Mouse (Mus musculus) neural tube, embryonic 15.5 days (tissue): ENCODE results near the gene Foxp1. TPM values are rescaled to one million over a fixed set of nuclear protein-coding genes. Genes with fewer than 3 reads are reported as not detected.

ENCODE experiments used
- ATAC-seq: fragments of 200-750 bp; cut with Nextera tagmentation; 2 replicates; pipeline ENCODE4 v1.8.0; 2017; ENCODE audit warnings: mild to moderate bottlenecking, moderate TSS enrichment, moderate library complexity; ENCODE audit not compliant: low FRiP score
- H3K27ac ChIP-seq: fragments of 300-500 bp; sonication (generic); replicated peaks from 2 replicates; pipeline ENCODE4 v1.5.1; 2015; ENCODE audit warnings: mild to moderate bottlenecking, inconsistent platforms
- H3K27me3 ChIP-seq: fragments of 300-500 bp; sonication (generic); replicated peaks from 2 replicates; pipeline ENCODE4 v1.6.1; 2015; ENCODE audit warnings: inconsistent platforms
- H3K36me3 ChIP-seq: fragments of 300-500 bp; sonication (generic); 2 replicates; pipeline ENCODE4 v1.6.1; 2015; ENCODE audit warnings: inconsistent platforms
- H3K4me1 ChIP-seq: fragments of 300-500 bp; sonication (generic); 2 replicates; pipeline ENCODE4 v1.6.1; 2015; ENCODE audit warnings: inconsistent platforms
- H3K4me2 ChIP-seq: fragments of 300-500 bp; sonication (generic); 2 replicates; pipeline ENCODE4 v1.6.1; 2015; ENCODE audit warnings: inconsistent platforms, mild to moderate bottlenecking, moderate library complexity
- H3K4me3 ChIP-seq: fragments of 300-500 bp; sonication (generic); replicated peaks from 2 replicates; pipeline ENCODE4 v1.5.1; 2015; ENCODE audit warnings: mild to moderate bottlenecking, inconsistent platforms
- H3K9ac ChIP-seq: fragments of 300-500 bp; sonication (generic); replicated peaks from 2 replicates; pipeline ENCODE4 v1.6.1; 2015; ENCODE audit warnings: mild to moderate bottlenecking, inconsistent platforms
- H3K9me3 ChIP-seq: fragments of 300-500 bp; sonication (generic); replicated peaks from 2 replicates; pipeline ENCODE4 v1.6.1; 2016; ENCODE audit warnings: inconsistent platforms
- WGBS: fragments of 180-500 bp; shearing (Covaris S2); methylation state at CpG from one replicate; pipeline ENCODE4 v1.1.7; 2015; ENCODE audit warnings: mixed read lengths; 5-methylcytosine and 5-hydroxymethylcytosine counted together
- polyA plus RNA-seq: library from polyadenylated mRNA; unstranded; fragments of >200 nt; fragmentation: Nextera tagmentation; extraction: Ambion mirVana; gene quantifications from 2 replicates; pipeline ENCODE4 v1.2.1, GENCODE M21; 2015

Foxp1 gene
- polyA plus RNA-seq, 1 experiment from 2014 or later, result 51.0 TPM

DNA sequence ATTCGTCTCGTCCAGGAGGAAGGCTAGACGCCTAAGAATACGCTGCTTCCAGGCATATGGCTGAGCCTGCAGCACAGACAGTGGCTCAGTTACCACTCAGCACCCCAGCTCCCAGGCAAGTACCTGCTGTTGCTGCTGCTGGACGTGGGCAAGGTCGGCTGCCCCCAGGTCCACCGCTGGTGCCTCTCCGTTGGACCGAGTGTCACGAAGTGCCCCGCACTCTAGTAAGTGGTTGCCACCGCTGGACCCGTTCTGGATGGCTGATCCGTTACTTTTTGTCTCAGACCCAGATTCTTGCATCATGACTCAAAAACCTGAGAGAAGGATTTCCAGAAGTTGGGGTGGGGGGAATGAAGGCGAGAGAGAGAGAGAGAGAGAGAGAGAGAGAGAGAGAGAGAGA lies 359.8 kb downstream of the Foxp1 start:
- no peak overlapping the region for H3K27ac ChIP-seq
- H3K36me3 ChIP-seq, result no peaks in the 10 kb centered on the region
- no peaks in the 10 kb centered on the region; the same call in 1 of the 2 replicates for H3K27me3 ChIP-seq
- 90% methylated on average over 15 of the region's 15 CpGs for WGBS
- ATAC-seq, result no peak
- H3K4me2 ChIP-seq, result no peak overlapping the region
- H3K9me3 ChIP-seq, result no peaks in the 10 kb centered on the region
- H3K4me3 ChIP-seq, result no peak overlapping the region
- peaks cover 15% of the 10 kb centered on the region for H3K4me1 ChIP-seq
- H3K9ac ChIP-seq, result no peak overlapping the region

DNA sequence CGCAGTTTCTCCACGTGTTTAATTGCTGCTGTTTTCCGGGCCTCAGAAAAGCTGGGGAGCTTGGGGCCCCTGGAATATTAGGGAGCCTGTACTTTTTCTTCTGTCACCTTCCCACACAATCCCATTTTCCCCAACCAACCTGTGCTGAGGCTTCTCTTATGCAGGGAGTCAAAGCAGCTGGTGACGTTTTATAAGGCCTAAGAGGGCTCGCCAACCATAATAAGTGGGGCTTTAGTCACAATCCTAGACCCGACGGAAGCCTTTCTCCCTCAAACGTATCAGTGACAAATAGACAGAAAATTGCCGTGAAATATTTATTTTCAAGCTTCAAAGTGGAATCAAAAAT lies 362.2 kb downstream of the Foxp1 start:
- H3K9me3 ChIP-seq, result no peaks in the 10 kb centered on the region
- H3K4me1 ChIP-seq, result peaks cover 15% of the 10 kb centered on the region
- peak overlapping the region; percentile 41 for H3K4me2 ChIP-seq
- peak overlapping the region; percentile 51; the same call in 1 of the 2 replicates for H3K27ac ChIP-seq
- H3K9ac ChIP-seq, result no peak overlapping the region
- WGBS, result 47% methylated on average over 9 of the region's 9 CpGs
- no peak overlapping the region for H3K4me3 ChIP-seq
- ATAC-seq, result no peak
- no peaks in the 10 kb centered on the region for H3K27me3 ChIP-seq
- no peaks in the 10 kb centered on the region for H3K36me3 ChIP-seq

DNA sequence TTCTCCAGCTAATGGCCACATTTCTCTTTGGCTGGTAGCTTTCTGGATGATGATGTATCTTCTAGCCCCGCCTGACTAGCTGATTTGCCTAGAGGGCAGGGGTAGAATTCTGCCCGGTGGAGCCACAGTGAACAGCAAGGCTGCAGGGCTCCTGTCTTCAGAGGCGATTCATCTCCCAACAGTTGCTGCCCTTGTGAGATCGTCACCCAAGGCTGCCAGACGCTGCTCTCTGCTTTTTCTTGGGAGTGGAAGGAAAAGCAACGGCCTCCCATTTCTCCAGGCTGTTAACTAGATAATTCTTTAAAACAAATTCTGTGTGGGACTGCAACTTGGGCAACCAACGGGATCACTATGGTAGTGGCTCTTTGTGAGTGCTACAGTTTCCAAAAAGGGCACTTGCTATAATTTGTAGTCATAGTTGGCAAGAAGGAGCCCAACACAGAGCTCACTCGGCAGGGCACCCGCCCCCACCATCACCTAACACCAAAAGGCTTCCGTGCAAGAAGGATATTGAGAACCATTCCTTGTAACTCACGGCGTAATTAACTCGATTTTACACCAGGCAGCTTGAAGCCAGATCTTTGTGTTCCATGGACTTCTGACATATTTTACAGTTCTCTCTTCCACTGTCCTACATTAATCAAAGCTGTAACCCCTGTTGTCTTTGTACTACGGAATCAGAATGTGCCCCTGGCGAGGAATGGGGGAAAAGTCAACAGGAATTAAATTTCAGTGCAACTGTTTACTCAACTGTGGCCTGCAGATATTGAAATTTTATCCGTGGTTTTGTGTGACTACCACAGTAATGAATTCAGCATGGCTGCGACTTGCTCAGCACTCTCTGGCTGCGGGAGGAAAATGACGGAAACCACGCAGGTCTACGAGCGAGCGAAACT lies 362.8 kb downstream of the Foxp1 start:
- Histone ChIP-seq H3K4me1 (peaks cover 15% of the 10 kb centered on the region), H3K9me3 (no peaks in the 10 kb centered on the region), H3K27ac (peak overlapping the region; percentile 63), H3K4me2 (peak overlapping the region; percentile 41), H3K9ac (no peak overlapping the region), H3K27me3 (no peaks in the 10 kb centered on the region), H3K4me3 (no peak overlapping the region), H3K36me3 (no peaks in the 10 kb centered on the region)
- 32% methylated on average over 23 of the region's 23 CpGs for WGBS
- peak; percentile 78 for ATAC-seq

DNA sequence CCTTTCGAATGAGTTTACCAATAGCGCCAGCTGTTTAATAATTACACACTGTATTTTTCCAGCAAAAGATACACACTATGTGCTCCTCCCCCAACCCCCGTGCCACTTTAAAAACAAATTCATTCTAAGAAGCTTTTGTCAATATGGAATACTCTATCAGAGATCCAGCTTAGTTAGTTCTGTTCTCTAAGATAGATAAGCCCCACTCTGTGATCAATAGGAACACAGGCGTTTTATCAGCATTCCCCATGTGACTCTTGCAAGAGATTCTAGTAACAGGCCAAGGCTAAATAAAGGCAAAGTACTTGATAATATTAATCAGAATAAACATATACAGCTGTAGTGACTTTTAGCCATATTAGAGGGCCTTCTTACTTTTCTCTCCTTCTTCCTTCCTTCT lies 368.8 kb downstream of the Foxp1 start:
- Histone ChIP-seq H3K4me2 (no peak overlapping the region), H3K9ac (no peak overlapping the region), H3K4me1 (no peaks in the 10 kb centered on the region), H3K27ac (no peak overlapping the region), H3K27me3 (no peaks in the 10 kb centered on the region), H3K9me3 (no peaks in the 10 kb centered on the region), H3K36me3 (no peaks in the 10 kb centered on the region), H3K4me3 (no peak overlapping the region)
- 90% methylated on average over 4 of the region's 4 CpGs for WGBS
- no peak for ATAC-seq

DNA sequence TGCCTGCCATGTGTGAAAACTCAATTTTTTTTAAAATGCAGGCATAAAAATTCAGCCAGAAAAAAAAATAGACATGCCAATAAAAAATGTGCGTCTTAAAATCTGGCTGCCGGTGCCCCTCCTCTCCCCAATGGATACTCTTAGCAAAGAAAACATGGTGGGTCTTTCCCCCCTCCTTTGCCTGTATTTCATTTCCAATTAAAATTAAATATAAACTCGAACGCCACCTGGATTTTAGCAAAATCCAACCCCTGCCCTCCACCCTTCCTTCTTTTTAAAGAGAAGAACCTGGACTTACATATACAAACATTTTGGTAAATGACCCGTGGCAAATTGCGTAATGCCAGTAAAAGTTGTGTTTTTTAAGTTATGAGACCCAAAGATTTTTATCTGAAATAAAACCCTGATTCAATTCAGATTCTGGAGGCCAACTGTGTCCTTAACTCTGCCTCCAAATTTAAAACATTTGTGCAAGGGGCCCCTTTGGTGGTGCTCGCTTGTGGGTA lies 376.1 kb downstream of the Foxp1 start:
- Histone ChIP-seq H3K4me1 (peaks cover 3% of the 10 kb centered on the region; the same call in 1 of the 2 replicates), H3K36me3 (no peaks in the 10 kb centered on the region), H3K9ac (no peak overlapping the region), H3K4me2 (no peak overlapping the region), H3K27me3 (no peaks in the 10 kb centered on the region), H3K4me3 (no peak overlapping the region), H3K9me3 (no peaks in the 10 kb centered on the region), H3K27ac (no peak overlapping the region)
- 90% methylated on average over 7 of the region's 7 CpGs for WGBS
- ATAC-seq, result no peak

DNA sequence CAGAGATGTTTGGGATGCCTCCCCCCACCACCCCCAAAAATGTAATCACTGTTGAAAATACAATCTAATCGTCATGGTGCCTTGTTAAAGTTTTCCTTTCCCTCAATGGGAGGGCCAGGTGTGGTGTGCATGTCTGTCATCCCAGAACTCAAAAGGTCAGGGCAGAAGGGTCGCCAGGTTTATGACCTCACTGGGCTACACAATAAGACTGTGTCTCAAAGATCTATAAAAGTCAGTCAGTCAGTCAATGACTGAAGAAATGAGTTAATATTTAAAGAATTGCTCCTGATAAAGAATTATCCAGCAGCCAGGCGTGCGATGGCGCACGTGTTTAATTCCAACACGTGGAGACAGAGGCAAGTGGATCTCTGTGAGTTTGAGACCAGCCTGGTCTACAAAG lies 377.5 kb downstream of the Foxp1 start:
- H3K27me3 ChIP-seq, result no peaks in the 10 kb centered on the region

DNA sequence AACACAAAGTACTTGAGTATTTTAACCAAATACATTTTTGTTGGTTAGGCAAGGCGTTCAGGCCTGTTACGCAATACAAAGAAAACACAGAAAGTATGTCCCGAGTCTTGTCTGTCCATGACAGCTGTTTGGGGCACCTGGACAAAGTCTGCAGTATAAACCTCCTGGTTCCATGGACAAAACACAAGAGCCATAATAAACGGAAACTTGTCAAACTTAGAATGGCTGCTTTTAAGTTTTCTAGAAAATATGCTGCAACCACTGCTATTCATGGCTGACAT lies 378.8 kb downstream of the Foxp1 start:
- no peak overlapping the region for H3K4me2 ChIP-seq
- WGBS, result 84% methylated on average over 4 of the region's 4 CpGs

More for the DNA sequence above, 377.5 kb downstream of the Foxp1 start:
- H3K4me1 ChIP-seq, result peaks cover 3% of the 10 kb centered on the region; the same call in 1 of the 2 replicates
- H3K4me2 ChIP-seq, result no peak overlapping the region
- H3K4me3 ChIP-seq, result no peak overlapping the region
- WGBS, result 80% methylated on average over 7 of the region's 7 CpGs
- no peak overlapping the region for H3K27ac ChIP-seq
- no peaks in the 10 kb centered on the region for H3K36me3 ChIP-seq
- H3K9ac ChIP-seq, result no peak overlapping the region
- no peaks in the 10 kb centered on the region for H3K9me3 ChIP-seq
- ATAC-seq, result no peak

DNA sequence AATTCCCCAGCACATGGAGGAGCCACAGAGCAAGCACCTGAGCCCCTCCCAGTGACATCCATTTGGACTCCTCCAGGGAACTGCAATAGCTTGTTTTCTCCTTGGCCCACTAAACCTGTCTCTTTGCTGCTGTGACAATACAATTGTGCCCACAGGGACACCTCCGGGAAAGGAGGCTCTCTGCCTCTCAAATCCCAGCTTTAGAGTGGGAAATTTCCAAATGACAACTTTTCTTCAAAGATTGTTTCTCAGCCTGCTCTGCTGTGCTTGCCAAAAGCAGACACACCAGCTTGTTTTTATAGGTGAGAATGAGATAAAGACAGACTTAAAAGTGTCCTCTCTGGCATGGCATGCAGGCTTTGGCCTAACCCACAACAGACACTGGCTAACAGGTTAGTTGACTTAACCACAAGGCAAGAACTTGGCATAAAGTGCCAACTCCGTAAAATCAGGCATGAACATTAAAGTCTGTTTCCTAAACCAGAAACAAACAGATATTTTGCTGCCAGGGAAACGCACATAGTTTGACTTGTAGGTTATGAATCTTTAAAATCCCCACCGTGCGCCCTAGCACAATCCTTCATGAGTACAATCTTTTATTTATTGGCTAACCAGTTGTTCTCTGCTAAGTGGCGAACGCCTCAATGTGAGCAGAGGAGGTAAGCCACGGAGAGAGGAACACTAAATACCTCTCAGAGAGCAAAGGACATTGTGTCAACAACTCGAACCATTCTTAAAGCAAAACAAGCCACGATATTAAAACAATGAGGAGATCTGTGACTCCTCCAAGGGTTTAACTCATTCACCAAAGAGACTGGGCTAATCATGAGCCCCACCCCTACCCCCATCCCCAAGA lies 379.4 kb downstream of the Foxp1 start:
- H3K4me1 ChIP-seq, result peaks cover 6% of the 10 kb centered on the region
- no peak overlapping the region for H3K4me2 ChIP-seq
- H3K27me3 ChIP-seq, result no peaks in the 10 kb centered on the region
- no peaks in the 10 kb centered on the region for H3K36me3 ChIP-seq
- no peak overlapping the region for H3K27ac ChIP-seq
- H3K4me3 ChIP-seq, result no peak overlapping the region
- ATAC-seq, result no peak
- 65% methylated on average over 10 of the region's 10 CpGs for WGBS
- H3K9ac ChIP-seq, result no peak overlapping the region
- H3K9me3 ChIP-seq, result no peaks in the 10 kb centered on the region

More for the DNA sequence above, 378.8 kb downstream of the Foxp1 start:
- H3K36me3 ChIP-seq, result no peaks in the 10 kb centered on the region
- peaks cover 3% of the 10 kb centered on the region; the same call in 1 of the 2 replicates for H3K4me1 ChIP-seq
- H3K4me3 ChIP-seq, result no peak overlapping the region
- no peaks in the 10 kb centered on the region for H3K9me3 ChIP-seq
- H3K27ac ChIP-seq, result no peak overlapping the region
- ATAC-seq, result no peak
- no peak overlapping the region for H3K9ac ChIP-seq
- no peaks in the 10 kb centered on the region for H3K27me3 ChIP-seq

DNA sequence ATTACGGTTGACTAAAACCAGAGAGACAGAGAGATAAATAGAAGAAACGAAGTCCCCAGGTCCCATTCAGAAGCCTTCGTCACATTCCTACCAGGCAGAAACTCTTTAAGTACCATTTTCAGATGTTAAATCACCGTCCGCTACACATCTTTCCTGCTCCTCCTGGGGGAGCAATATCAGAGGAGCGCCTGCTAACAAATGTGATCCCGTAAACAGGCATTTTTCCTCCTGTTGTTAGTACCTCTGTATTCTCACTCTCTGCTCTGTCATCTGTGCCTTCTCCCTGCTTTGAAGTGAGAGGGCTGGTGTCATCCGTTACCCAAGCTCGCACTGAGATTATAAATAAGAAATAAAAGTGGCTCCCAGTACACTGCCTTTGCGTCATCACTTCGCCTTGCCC lies 384.5 kb downstream of the Foxp1 start:
- Histone ChIP-seq H3K27ac (no peak overlapping the region), H3K4me1 (peaks cover 26% of the 10 kb centered on the region), H3K9me3 (no peaks in the 10 kb centered on the region), H3K4me3 (no peak overlapping the region), H3K36me3 (no peaks in the 10 kb centered on the region), H3K9ac (0 out of 2 replicates have a peak overlapping the region, but pooled peaks have one; percentile 26), H3K27me3 (no peaks in the 10 kb centered on the region), H3K4me2 (no peak overlapping the region)
- ATAC-seq, result no peak
- 27% methylated on average over 11 of the region's 11 CpGs for WGBS

DNA sequence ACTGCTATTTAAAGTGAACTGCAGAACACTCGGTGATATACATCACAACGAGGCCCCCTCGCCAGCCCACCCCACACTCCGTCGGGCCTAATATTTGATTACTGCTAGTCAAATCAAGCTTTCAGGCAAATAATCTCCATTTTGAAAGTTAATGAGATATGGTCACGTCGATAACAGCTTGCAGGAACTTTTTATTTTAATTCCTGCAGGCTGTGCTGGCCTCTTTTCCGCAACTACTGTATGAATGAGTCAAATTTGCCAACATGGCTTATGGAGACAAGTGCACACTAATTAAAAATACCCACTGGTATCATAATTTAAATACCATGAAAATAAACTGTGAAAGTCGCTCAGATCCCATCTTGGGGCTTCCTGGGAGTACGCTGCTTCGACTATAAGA lies 385.4 kb downstream of the Foxp1 start:
- H3K4me1 ChIP-seq, result peaks cover 24% of the 10 kb centered on the region
- H3K4me3 ChIP-seq, result no peak overlapping the region
- no peak for ATAC-seq
- no peak overlapping the region for H3K9ac ChIP-seq
- H3K36me3 ChIP-seq, result no peaks in the 10 kb centered on the region
- no peaks in the 10 kb centered on the region for H3K27me3 ChIP-seq
- no peak overlapping the region for H3K27ac ChIP-seq
- 40% methylated on average over 11 of the region's 11 CpGs for WGBS
- H3K4me2 ChIP-seq, result no peak overlapping the region
- H3K9me3 ChIP-seq, result no peaks in the 10 kb centered on the region

DNA sequence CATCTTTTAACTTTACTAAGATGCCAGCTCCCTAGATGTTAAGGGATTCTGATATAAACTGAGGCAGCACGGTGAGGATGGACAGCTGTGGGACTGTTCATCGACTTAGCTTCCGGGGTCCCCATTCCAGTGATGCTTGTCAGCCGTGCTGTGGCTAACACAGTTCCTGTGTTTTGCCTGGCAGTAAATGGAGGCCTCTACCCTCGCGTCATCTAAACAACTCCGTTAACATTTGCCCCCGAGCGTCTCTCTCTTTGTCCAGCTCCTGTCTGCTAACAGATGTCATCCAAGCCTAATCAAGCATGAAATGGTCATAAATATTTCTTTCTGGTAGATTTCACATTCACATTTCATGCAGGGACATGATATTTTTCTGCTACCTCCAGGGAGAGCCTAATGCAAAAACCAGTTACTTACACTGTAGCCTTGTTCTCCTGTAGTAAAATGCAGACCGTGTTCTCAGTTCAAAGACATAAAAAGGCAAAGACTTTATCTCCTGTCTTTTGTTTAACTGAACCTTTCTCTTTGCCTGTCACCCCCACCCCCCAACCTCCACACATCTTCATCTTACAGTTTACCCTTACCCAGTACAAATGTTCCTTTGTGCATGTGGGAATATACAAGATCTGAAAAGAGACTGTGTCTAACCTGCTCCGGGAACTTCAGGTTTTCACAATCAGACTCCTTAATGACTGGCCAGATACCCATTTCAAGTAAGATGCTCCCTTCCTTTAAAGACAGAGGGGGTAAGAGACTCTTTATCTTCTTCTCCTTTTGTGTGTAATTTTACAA lies 386.4 kb downstream of the Foxp1 start:
- no peaks in the 10 kb centered on the region for H3K9me3 ChIP-seq
- H3K27ac ChIP-seq, result no peak overlapping the region
- WGBS, result 8% methylated on average over 11 of the region's 11 CpGs
- H3K4me2 ChIP-seq, result no peak overlapping the region
- H3K36me3 ChIP-seq, result no peaks in the 10 kb centered on the region
- H3K4me1 ChIP-seq, result peaks cover 24% of the 10 kb centered on the region
- H3K4me3 ChIP-seq, result no peak overlapping the region
- H3K27me3 ChIP-seq, result no peaks in the 10 kb centered on the region
- H3K9ac ChIP-seq, result no peak overlapping the region
- ATAC-seq, result no peak
